ENCODE assay signal across 8 mouse cellular contexts in the genomic region with DNA sequence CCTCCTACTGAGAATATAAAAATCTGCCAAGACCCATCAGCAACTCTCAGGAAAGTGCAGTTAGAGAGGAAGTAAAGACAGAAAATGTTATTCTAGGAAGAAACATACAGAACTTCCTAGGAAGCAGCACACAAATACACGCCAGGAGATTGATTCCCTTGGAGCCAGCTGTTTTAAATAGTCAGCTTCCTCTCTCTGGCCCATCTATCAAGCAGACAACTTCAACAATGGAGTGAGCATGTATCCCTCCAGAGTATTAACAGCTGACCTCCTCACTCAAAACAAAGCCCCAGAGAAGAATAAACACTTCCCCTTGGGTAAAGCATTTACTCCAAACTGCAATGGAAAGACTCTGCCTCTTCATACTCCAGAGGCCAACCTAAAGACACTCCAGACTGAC. TPM values are rescaled to one million over a fixed set of nuclear protein-coding genes. Genes with fewer than 3 reads are reported as not detected.
DNase-seq lines count a peak whose midpoint lies in the region; ATAC-seq and TF ChIP-seq lines count a peak whose summit lies in the region.

No protein-coding gene starts in this region.

- H3K27me3 ChIP-seq in heart, embryonic 13.5 days (replicated peaks) = peaks cover 25% of the 10 kb centered on the region
- H3K27me3 ChIP-seq in hindbrain, embryonic 11.5 days (ENCODE audit: control insufficient read depth, insufficient read depth, low read length) = no peaks in the 10 kb centered on the region

- no peak for ATAC-seq in heart, embryonic 13.5 days (ENCODE audit: extremely low read depth, insufficient number of reproducible peaks, low FRiP score, low TSS enrichment)
- no peak for ATAC-seq in hindbrain, embryonic 11.5 days (ENCODE audit: low FRiP score)

- H3K36me3 ChIP-seq in heart, embryonic 13.5 days = no peaks in the 10 kb centered on the region
- H3K36me3 ChIP-seq in ES-E14 (ENCODE audit: control insufficient read depth, insufficient read depth, low read length, poor library complexity, severe bottlenecking) = no peaks in the 10 kb centered on the region
- no peaks in the 10 kb centered on the region for H3K36me3 ChIP-seq in hindbrain, embryonic 11.5 days (ENCODE audit: control insufficient read depth, insufficient read depth, low read length)

- WGBS in heart, embryonic 13.5 days = 71% methylated on average over 1 of the region's 1 CpGs
- WGBS in hindbrain, embryonic 11.5 days = 20% methylated on average over 1 of the region's 1 CpGs

- DNase-seq in heart, postnatal 14 days = no peak
- DNase-seq in ES-E14 (ENCODE audit: low read depth, low spot score) = no peak
- DNase-seq in hindbrain, embryonic 11.5 days (ENCODE audit: low spot score) = peak; percentile 20
- DNase-seq in lung, postnatal 14 days = peak; percentile 9
- no peak for DNase-seq in natural killer cell, adult 2 months (ENCODE audit: low spot score in 2 of 2)
- no peak for DNase-seq in gastrocnemius, postnatal 36 days
- no peak for DNase-seq in adrenal gland, postnatal 10 days

- in situ Hi-C loops in ES-E14 (cut with MboI; ENCODE audit: low sequenced_read_pairs in 2 of 2, unreplicated experiment in 2 of 2) = no loop called here

- no peaks in the 10 kb centered on the region for H3K9me3 ChIP-seq in heart, embryonic 13.5 days
- H3K9me3 ChIP-seq in ES-E14 (ENCODE audit: control insufficient read depth, insufficient read depth, low read depth, low read length) = no peaks in the 10 kb centered on the region
- H3K9me3 ChIP-seq in hindbrain, embryonic 11.5 days (ENCODE audit: control insufficient read depth, low read length) = no peaks in the 10 kb centered on the region

- intact Hi-C loops in heart, postnatal 14 days (cut with DNase I) = no loop called here
- intact Hi-C loops in gastrocnemius, postnatal 36 days (cut with DNase I) = loop anchor here (5.0 kb wide), 1 partner anchor 33 kb away; no protein-coding TSS in a partner anchor

- no peak overlapping the region for H3K9ac ChIP-seq in heart, embryonic 13.5 days
- 0 out of 2 replicates have a peak overlapping the region, but pooled peaks have one; percentile 11 for H3K9ac ChIP-seq in ES-E14 (ENCODE audit: insufficient read depth, low read depth, low read length, poor library complexity, severe bottlenecking)
- H3K9ac ChIP-seq in hindbrain, embryonic 11.5 days (ENCODE audit: low read depth, low read length) = no peak overlapping the region

- no peak overlapping the region for H3K4me3 ChIP-seq in heart, embryonic 13.5 days
- no peak overlapping the region for H3K4me3 ChIP-seq in ES-E14 (ENCODE audit: insufficient read depth in 1 of 2, low read depth in 1 of 2, low read length in 2 of 2, poor library complexity in 1 of 2, severe bottlenecking in 1 of 2)
- H3K4me3 ChIP-seq in hindbrain, embryonic 11.5 days (ENCODE audit: low read depth, low read length) = no peak overlapping the region

- H3K27ac ChIP-seq in heart, embryonic 13.5 days (replicated peaks) = no peak overlapping the region
- H3K27ac ChIP-seq in ES-E14 (ENCODE audit: insufficient read depth, low read depth, low read length, poor library complexity, severe bottlenecking) = no peak overlapping the region
- no peak overlapping the region for H3K27ac ChIP-seq in hindbrain, embryonic 11.5 days (ENCODE audit: low read depth, low read length)

- H3K4me2 ChIP-seq in heart, embryonic 13.5 days = peak overlapping the region; percentile 99
- peak overlapping the region; percentile 97; the same call in 1 of the 2 replicates for H3K4me2 ChIP-seq in hindbrain, embryonic 11.5 days (replicated peaks; ENCODE audit: low read depth, low read length)

- H3K4me1 ChIP-seq in heart, embryonic 13.5 days = peaks cover 32% of the 10 kb centered on the region
- H3K4me1 ChIP-seq in ES-E14 (ENCODE audit: control insufficient read depth in 2 of 2, insufficient read depth in 2 of 2, low read length in 2 of 2, poor library complexity in 1 of 2) = peaks cover 3 to 12% of the 10 kb centered on the region in 2 experiments; a peak in 2 of 4 replicates
- peaks cover 10% of the 10 kb centered on the region for H3K4me1 ChIP-seq in hindbrain, embryonic 11.5 days (replicated peaks; ENCODE audit: control insufficient read depth, insufficient read depth, low read length)

TF ChIP-seq in ES-E14, 5 proteins besides CTCF, POLR2A, EP300 and RAD21:
- TF ChIP-seq HCFC1 (IDR thresholded peaks at IDR 0.05; ENCODE audit: borderline replicate concordance, insufficient read depth, low read length) (no peak), ZNF384 (IDR thresholded peaks at IDR 0.05; ENCODE audit: low read depth, low read length) (no peak), CHD2 (IDR thresholded peaks at IDR 0.05; ENCODE audit: low read depth, low read length) (no peak), MAFK (IDR thresholded peaks at IDR 0.05; ENCODE audit: insufficient read depth, low read depth, low read length) (no peak), ZC3H11A (IDR thresholded peaks at IDR 0.05; ENCODE audit: borderline replicate concordance, low read depth, low read length) (no peak)

RNA-seq across cellular contexts. Expression of gene Nup210, which starts 1.5 kb away (rescaled TPM):
- polyA plus RNA-seq in heart, embryonic 13.5 days (2015; fragmentation: Nextera tagmentation; extraction: Ambion mirVana) = 7.6 and 8.9 TPM in 2 replicates
- total RNA-seq in heart, postnatal 14 days (2021) = 1 to 10 TPM; 4.5 to 6.0 TPM
- 65.9 and 103 TPM in 2 replicates for total RNA-seq in ES-E14 (2012; rRNA removed)
- polyA plus RNA-seq in hindbrain, embryonic 11.5 days (2014; fragmentation: Nextera tagmentation; extraction: Ambion mirVana) = 11.9 and 12.3 TPM in 2 replicates
- total RNA-seq in gastrocnemius, postnatal 36 days (2021) = 10 to 100 TPM; 21.1 to 26.3 TPM
- total RNA-seq in adrenal gland, postnatal 10 days (2021) = 10 to 100 TPM; 10.1 to 18.0 TPM

RNA-seq across cellular contexts. Expression of gene Hdac11, which starts 41.3 kb away (rescaled TPM):
- polyA plus RNA-seq in heart, embryonic 13.5 days (2015; fragmentation: Nextera tagmentation; extraction: Ambion mirVana) = 8.2 and 9.6 TPM in 2 replicates
- 10 to 100 TPM; 11.5 to 11.8 TPM for total RNA-seq in heart, postnatal 14 days (2021)
- total RNA-seq in ES-E14 (2012; rRNA removed) = 2.6 and 5.8 TPM in 2 replicates
- 13.2 and 14.5 TPM in 2 replicates for polyA plus RNA-seq in hindbrain, embryonic 11.5 days (2014; fragmentation: Nextera tagmentation; extraction: Ambion mirVana)
- 1 to 10 TPM; 3.7 to 4.0 TPM for total RNA-seq in gastrocnemius, postnatal 36 days (2021)
- 10 to 100 TPM in 1 of 2 experiments, 1 to 10 TPM in 1; 9.7 to 12.3 TPM for total RNA-seq in adrenal gland, postnatal 10 days (2021)

Comparison
In these comparisons a context has a peak if more than half of its experiments do, and no peak if none do; other contexts are left out.
1. DNase-seq: peak in hindbrain, embryonic 11.5 days (single experiment) and lung, postnatal 14 days (single experiment); none in heart, postnatal 14 days (0 of 2), ES-E14 (single experiment), natural killer cell, adult 2 months (0 of 2), gastrocnemius, postnatal 36 days (0 of 2) and adrenal gland, postnatal 10 days (single experiment).